Mouse (Mus musculus): Measurements from ENCODE around the gene Eif3d.

Gene Eif3d

DNA sequence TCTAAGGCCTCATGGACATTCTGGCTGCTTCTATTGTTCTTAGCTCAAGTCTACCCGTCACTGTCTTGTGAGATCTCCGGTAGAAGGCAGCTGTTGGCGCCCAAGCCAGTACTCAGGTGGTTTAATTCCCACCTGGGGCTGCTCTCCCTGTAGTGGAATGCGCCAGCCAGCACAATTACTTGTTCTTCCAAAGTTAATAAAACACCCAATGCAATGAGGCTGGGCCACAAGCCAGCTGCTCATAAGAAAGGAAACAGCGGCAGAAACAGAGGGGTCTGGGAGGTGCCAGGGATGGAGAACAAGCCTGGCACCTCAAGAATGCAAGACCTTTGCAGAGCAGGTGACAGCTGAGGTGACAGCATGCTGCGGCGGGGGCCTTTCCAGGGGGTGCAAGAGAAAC, 21.6 kb downstream of the Eif3d start:
- DNase-seq = peak; percentile 74

DNA sequence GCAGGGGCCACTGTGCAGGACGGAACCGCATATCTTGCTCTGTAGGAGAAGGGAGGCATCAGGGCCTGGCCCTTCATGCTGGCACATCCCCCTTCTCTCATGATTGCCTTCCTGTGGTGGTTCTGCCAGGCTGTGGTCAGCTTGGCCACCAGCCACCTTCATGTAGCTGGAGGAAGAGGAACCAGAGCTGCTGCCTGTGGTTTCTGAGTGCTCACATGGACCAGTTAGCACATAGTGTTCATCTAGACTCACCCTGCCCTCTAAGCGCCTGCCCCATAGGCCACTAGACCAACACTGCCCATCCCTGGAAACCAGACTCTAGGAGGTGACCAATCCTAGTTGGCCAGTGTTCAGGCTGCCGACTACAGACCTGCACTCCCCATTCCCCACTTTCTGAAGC, 24.9 kb downstream of the Eif3d start:
- DNase-seq = no peak

DNA sequence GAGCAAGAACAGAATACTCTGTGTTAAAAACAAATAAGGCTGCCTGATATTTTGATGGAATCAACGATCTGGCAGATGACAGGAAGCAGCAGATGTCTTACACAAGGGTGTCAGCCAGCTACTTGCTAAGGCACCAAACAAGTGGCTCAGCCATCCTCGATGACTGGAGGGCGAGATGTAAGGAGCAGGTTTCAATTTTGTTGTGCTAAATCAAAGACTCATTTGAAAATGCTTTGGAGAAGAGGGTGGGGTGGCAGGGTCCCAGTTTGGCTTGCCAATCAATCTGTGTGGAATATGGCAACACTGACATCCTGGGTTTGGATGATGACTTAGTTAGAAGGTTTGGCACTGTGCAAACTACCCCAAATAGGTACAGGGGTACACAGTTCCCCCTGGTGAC, 29.1 kb downstream of the Eif3d start:
- no peak for DNase-seq

DNA sequence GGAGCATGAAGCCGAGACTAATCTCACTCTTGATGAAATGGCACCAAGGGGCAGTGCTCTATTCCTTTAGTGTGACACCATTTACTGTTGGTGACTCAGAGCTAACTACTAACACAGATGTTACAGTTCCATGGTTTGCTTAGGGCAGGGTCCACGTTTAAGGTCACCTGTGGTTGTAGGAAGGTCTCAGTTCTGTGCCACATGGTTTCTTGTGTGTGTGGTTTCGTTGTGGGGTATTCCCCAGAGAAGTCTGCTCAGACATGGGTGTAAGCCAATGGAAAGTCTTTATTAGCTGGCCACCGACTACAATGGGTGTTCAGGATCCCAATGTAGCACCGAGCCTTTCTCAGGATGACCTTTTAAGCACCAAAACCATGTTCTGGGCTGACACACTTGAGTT, 32.1 kb downstream of the Eif3d start:
- no peak for DNase-seq

DNA sequence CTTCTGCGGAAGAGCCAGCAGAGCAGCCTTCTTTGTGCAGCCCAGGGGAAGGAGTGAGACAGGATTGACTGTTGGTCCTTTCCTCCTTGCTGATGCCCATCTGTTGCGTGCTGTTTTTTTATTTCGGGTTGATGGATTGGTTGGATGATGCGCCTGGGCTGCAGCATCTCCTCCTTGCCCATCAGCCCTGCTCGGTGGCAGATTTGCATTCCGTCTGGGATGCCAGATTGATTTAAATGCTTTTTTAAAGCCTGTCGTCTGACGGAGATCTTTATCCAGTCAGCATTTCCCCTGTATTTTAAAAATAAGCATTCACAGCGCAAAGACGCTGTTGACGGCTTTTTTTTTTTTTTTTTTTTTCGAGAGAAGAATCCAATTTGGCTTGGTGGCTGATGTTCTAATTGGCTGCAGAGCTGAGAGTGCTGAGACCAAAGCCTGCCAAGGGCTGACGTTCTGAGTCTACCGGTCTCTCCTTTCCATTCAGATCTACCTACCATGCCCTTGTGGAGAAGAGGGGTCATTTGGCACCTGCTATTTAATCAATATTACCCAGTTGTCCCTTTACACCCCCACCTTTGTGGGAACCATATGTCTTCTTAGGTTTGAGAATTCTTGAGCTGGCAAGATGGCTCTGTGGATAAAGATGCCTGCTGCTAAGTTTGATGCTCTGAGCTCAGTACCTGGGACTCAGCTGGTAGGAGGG, 34.8 kb downstream of the Eif3d start:
- no peak for DNase-seq

DNA sequence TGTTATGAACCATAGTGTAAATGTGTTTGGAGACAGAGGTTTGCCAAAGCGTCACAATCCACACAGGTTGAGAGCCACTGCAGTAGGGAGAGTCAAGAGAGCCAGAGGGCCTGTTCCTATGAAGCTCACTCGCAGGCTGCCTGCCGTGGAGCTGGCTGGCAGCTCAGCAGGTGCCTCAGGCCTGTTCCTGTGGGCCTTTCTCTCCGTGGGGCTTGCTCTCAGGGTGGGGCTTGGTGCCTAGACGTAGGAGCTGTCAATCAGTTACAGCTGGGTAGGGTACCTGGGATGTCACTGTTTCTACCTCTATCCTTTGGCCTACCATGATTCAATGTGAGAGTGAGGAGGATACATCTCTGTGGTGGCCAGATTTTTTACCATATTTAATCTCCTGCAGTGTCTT, 35.6 kb downstream of the Eif3d start:
- no peak for DNase-seq

DNA sequence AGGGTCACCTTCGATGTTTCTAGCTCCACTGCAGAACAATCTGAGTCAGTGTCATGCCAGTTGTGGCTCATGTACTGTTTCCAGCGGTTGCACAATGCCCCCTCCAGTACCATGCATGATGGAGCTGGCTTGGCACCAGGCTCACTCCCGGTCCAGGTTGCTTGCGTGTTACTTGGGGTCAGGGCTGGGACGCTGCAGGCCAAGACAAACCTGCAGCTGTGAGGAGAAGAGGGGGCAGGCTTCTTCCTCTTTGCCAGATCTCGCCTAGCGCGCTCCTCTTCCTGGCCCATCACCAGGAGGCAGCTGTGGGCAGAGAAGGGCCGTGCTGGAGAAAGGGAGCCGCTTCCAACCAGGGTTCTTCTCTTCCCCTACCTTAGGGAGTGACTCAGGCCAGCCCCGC, 36.3 kb downstream of the Eif3d start:
- peak; percentile 45 for DNase-seq

DNA sequence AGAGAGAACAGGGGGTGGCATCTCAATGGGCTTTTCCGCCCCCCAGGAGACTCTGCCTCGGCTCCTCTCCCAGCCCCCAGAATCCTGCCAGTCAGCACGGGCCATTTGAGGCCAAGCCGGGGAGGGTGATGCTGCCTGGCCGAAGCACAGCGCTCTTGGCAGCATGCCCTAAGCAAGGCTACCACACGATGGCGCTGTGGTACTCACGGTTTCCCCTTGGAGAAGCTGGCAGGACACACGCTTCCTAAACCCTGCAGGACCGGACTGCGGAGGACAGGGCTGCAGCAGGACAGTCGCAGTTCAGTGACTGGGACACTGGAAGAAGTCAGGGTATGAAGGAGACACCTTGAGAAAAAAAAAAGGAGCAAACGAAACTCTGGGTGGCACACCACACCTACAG, 36.8 kb downstream of the Eif3d start:
- peak; percentile 99 for DNase-seq

DNA sequence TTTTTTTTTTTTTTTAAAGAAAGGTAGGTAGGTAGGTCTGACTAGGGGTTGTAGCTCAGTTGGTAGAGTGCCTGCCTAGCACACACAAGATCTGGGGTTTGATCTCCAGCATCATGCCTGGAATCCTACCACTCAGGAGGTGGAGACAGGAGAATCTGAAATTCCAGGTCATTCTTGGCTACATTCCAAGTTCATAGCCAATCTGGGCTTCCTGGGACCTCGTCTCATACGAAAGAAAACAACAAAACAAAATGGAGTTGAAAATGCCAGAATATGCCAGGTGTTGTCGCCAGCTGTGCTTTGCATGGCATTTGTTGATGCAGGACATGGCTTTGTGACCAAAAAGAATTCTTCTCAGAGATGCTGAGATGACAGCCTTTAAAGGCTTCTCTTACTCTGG, 37.4 kb downstream of the Eif3d start:
- no peak for DNase-seq

DNA sequence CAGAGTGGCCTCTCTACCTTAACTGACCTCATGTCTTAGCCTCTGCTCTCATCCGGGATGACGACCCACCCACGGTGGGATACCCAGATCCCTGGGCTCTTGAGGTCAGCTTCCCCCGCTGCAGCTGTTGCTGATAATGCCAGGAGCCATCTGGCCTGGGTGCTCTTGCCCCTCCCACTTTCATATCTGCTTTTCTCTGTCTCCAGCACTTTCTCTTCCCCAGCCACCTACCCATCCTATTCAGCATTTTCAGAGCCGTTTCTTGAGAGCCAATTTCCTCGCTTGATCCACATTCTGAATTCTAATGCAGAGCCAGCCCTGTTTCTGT, 39.0 kb downstream of the Eif3d start:
- no peak for DNase-seq

DNA sequence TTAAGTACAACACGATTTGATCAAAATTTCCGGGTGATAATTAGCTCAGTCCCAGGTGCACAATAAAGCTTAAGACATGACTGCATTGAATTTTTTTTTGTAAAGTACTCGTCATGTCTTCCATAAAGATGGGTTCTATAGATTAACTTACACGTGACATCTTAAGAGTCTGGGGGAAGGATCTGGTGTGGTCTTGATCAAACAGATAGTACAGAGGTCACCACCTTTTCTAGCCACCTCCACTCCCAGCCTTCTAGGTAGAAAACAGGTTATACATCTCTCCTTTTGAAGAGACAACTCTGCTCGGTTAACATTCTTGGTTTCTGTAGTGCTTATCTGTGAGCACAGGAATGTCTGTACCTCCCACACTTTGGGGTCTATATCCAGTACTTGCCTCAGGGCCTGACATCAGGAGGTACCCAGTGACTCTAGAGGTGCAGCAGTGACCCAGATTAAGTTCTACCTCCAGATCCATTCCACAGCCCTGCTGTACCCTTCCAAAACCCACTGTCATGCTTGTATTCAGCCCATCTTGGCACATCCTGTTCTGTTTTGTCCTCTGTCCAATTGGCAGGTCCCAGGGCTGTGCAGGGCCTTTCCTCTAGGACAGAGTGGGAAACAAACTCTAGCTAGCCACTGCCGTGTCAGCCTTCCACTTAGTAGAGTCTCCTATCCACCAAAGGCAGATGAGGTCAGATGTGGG, 39.5 kb downstream of the Eif3d start:
- no peak for DNase-seq

DNA sequence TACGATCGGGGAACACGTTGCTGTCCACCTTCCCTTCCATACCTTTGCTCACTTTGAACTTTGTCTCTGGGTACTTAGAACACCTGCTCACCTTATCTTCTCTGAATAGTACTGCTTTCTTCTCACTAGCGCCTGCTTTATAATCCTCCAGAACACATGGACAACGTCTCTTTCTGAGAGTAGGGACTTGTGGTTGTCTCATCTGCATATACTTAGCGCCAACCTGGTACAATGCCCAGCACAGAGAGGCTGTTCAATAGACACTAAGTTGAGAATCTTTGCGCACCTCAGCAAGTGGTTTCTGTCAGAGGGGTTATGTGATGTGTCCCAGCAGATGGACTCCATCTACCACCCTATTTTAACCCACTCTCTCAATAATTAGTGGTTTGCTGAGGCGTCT, 40.8 kb downstream of the Eif3d start:
- no peak for DNase-seq

DNA sequence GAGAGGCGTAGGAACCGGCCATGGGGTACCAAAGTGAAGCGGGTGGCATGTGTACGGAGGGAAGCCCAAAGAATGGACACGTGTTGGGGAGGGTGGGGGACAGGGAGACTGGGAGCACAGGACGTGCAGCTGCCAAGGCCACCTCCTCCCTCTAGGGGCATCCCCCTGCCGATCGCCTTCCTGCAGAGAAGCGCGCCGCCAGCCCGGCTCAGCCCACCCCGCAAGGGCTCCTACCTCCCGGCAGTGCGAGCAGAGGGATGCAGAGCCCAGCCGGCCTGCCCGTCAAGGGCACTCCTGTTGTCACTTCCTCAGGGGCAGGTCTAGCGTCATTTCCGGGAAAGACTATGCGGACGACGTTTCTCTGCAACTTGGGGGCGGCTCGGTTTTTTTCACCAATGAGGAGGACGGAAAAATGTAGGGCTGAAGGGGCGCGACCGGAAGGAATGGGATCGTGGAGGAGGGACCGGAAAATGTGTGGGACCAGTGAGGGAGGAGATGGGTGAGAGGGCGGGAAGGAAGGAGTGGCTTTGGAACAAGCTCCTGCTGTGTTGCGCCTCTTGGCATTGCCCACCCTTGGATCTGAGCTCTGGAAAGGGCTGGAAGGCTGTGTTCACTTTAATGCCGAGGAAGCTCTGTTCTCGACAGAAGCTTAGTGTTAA, 41.8 kb downstream of the Eif3d start, which contains the start of gene Txn2:
Gene Txn2, minus strand, starts transcription at position 334 of the 659 bp plus-strand sequence.
- DNase-seq = peak; percentile 97

DNA sequence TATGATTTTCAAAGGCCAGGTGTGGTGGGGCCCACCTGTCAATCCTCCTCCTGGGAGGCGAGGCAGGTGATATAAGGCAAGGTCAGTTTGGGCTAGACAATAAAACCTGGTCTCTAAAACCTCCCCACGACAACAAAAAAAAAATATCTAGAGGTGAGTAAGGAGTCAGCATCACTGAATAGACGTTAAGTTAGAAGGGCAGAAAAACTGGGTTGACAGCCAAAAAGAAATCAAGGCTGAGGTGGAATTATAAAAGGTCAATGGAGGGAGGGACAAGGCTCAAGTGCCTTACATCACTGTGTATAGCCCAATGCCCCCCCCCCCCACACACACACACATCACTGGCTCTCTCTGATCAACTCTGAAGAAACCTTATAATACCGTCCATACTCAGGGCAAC, 42.5 kb downstream of the Eif3d start:
- no peak for DNase-seq

DNA sequence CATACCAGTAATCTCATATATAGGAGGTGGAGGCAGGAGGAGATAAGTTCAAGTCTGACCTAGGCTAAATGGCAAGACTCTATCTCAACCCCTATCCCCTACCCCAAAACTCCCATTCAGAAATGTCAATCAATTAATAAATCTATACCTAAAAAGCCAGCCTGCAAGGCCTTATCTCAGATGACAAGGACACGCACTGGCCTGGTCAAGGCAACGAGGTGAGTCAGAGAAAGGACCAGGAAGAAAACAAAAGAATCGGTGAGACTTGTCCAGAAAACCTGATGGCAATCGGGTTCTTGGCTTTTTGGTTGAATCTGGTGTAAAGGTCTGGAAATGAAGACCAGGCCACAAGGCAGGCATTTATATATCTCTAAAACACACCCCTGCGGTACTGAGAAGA, 43.7 kb downstream of the Eif3d start:
- no peak for DNase-seq

DNA sequence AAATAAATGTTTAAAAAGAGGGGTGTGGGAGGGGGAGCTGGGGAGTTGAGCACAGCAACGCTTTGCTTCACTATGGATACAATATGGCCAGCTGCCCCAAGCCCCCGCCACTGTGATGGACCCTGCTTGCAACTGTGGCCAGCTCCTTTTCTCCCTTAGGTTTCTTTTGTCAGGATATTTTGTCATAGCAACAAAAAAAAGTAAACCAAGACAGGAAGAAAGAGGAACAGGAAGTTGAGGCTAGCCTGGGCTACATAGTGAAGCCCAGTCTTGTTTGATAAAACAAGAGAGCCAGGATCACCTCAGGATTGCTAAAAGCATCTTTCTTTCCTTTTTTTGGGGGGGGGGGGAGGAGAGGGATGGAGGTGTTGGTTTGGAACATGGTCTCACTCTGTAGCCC, 45.4 kb downstream of the Eif3d start:
- no peak for DNase-seq

DNA sequence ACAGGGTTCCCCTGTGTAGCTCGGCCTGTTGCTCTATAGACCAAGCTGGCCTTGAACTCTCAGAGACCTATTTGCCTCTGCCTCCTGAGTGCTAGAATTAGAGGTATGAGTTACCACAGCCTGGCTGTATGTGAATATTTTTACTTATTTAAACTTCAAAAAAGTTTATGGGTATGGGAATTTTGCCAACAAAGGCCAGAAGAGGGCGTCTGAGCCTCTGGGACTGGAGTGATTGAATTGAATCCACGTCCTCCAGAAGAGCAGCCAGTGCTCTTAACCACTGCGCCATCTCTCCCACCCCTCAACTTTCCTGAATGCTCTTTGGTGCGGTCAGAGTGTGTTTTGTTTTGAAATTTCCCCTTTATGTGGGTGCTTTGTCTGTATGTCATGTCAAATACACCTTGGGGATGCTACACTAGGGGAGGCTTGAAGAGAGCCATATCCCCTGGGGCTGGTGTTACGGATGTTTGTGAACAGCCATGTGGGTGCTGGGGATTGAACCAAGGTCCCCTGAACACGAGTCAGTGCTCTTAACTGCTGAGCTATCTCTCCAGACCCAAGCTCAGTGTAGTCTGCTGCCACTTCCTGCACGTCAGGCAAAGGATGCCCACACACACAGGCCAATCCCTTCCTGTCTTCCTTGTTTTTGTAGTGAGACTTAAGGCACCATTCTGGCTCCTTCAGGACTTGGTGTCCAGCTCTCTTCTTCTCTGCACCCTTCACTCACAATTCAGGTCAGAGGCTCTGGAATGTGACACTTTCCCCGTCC, 47.2 kb downstream of the Eif3d start:
- DNase-seq = no peak

DNA sequence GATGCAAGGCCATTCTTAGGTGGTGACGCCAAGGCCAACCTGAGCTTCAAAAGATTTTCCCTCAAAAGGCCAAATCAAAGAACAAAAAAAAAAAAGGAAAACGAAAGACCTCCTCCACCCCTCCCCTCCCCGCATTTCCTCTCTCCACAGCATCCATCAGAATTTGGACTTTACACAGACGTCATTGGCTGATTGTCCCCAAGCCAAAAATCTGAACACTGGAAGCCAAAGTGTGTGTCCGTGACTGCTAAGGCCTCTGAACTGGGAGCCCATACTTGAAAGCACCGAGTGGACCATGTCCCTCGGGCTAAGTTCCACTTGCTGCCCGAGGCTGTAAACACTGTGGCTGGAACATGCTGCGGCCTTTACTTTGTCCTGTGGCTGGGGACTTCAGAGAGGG, 47.9 kb downstream of the Eif3d start:
- peak; percentile 67 for DNase-seq

DNA sequence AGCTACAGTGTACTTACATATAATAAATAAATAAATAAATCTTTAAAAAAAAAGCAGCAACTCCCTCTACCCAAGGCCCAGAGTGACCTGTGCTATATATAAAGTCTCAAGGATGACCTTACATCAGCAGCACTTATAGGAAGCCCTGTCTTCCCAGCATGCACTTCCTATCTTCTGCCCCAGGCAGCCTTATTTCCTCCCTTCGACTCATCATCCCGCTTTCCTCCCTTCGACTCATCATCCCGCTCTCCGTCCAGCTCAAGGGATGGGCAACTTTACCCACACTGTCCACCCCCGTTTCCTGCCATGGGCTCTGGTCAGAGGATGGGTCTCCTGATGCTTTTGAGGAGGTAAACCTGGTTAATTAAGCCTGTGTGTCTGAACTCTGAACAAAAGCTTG, 49.0 kb downstream of the Eif3d start:
- no peak for DNase-seq

DNA sequence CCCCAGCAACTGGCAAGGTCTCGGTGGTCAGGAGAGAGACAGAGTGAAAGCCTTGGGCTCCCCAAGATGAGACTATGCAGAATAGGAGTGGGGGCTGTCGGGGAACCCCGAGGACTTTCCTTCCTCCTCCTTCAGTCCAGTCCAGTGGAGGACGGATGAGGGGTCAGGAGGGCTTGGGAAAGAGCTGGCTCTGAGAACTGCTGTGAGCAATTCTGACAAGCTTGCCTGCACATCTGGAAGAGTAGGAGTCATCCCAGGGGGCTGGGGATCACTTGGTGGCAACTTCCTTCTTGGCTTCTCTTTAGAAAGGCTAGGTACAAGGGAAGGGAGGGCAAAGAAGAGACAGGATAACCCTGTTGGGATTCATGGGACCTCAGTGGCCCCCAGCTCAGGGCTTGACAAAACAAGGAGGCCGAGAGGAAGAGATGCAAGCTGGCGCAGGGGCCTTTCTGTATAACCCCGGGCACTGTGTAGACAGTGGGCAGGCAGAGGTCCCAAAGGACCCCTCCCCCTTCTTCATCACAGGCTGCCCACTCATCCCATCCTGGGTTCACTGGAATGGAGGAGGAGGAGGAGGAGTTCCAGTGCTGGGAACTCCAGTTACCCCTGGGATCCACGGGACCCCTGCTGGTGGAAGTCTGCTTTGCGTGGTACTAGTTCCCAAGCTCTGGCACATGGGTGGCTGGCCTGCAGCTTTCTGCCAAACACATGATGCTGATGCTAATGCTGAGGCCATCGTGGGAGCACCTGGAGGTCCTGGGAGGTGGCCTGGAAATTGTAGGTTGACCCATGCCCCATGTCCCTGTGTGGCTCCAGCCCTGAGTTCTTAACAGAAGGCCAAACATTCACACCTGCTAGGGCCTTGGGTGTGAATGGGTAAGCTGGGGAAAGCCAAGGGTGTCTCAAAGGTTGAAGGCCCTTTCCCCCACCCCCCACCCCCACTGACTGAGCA, 49.8 kb downstream of the Eif3d start:
- DNase-seq = peak; percentile 76

DNA sequence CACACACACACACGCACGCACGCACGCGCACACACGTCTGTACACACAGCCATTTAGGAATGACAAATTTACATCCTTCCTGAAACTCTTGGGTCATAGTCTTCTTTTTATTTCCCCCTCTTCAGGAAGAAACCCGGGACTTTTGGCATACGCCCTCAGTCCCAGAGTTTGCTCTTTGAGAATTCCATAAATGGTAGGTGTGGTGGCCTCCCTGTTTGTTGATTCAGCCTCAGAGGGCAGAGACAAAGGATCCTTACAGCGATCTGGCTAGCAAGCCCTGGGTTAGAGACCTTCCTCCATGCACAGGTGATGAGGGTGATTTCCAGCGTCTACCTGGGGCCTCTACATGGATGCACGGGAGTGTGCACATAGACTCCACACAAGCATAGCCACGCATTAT, 51.2 kb downstream of the Eif3d start:
- no peak for DNase-seq

DNA sequence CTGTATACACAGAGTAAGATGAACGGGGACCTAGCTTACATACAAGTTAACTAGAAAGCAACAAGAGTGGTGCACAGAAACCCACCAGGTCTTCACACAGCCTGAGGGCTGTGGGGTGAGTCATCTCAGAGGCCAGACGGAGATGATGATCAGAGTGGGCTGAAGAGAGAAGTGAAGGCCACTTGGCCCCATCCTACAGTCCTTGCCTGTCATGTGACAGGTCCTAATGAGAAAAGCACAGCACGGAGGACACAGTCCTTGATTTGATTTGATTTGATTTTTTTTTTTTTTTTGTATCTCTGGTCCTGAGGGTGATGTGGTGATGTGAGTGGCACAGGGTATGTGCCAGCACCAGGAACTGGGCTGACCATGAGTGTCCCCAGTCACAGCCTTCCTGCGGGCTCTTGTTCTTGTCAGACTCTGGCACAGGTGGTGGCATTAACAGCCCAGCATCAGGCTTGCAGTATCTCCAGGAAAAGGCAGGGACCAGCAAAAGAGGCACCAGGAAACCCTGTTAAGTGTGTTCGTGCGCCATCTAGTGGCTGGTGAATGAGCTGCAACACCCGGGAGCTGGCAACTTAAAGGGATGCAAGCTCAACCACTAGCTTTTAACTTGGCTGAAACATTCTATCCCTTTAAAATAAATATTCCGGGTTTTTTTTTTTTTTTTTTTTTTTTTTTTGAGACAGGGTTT, 53.6 kb downstream of the Eif3d start:
- peak; percentile 96 for DNase-seq

Measured in kidney, postnatal 10 days (tissue).